Mouse (Mus musculus) A20 (cell line): ENCODE measurements around the gene Aldh6a1.

Experiments
- DNase-seq: peaks from one replicate; pipeline ENCODE4 v3.0.0-alpha.2; 2011; ENCODE audit warnings: low read depth, low spot score

Gene Aldh6a1

GRCm38 (mm10) chr12:84408819-84409507 lies 41.8 kb downstream of the Aldh6a1 start, which contains the start of the genes Entpd5 and Bbof1:
Entpd5 (minus strand) TSS chr12:84409029.
Bbof1 (plus strand) TSS chr12:84409071.
- DNase-seq: peak; percentile 91

- peak; percentile 90 for DNase-seq
These were observed 42.7 kb downstream of the Aldh6a1 start for GRCm38 (mm10) chr12:84407874-84408818.

GRCm38 (mm10) chr12:84407259-84407658 lies 43.5 kb downstream of the Aldh6a1 start:
- peak; percentile 21 for DNase-seq

GRCm38 (mm10) chr12:84404541-84404940 lies 46.3 kb downstream of the Aldh6a1 start:
- no peak for DNase-seq

- no peak for DNase-seq
These were observed 47.9 kb downstream of the Aldh6a1 start for GRCm38 (mm10) chr12:84402923-84403322.

GRCm38 (mm10) chr12:84400653-84401052 lies 50.2 kb downstream of the Aldh6a1 start:
- DNase-seq: no peak

- DNase-seq: no peak
These were observed 50.7 kb downstream of the Aldh6a1 start for GRCm38 (mm10) chr12:84400068-84400467.

- DNase-seq: no peak
These were observed 51.1 kb downstream of the Aldh6a1 start for GRCm38 (mm10) chr12:84399663-84400062.

GRCm38 (mm10) chr12:84399135-84399534 lies 51.7 kb downstream of the Aldh6a1 start:
- DNase-seq: no peak

- no peak for DNase-seq
These were observed 52.2 kb downstream of the Aldh6a1 start for GRCm38 (mm10) chr12:84398629-84399028.

GRCm38 (mm10) chr12:84397685-84398084 lies 53.1 kb downstream of the Aldh6a1 start:
- no peak for DNase-seq

- no peak for DNase-seq
These were observed 53.7 kb downstream of the Aldh6a1 start for GRCm38 (mm10) chr12:84396947-84397679.

GRCm38 (mm10) chr12:84393847-84394246 lies 57.0 kb downstream of the Aldh6a1 start:
- no peak for DNase-seq

- DNase-seq: no peak
These were observed 58.1 kb downstream of the Aldh6a1 start for GRCm38 (mm10) chr12:84392681-84393080.

- no peak for DNase-seq
These were observed 60.5 kb downstream of the Aldh6a1 start for GRCm38 (mm10) chr12:84390336-84390735.

- peak; percentile 67 for DNase-seq
These were observed 61.9 kb downstream of the Aldh6a1 start for GRCm38 (mm10) chr12:84388774-84389400.

GRCm38 (mm10) chr12:84388097-84388496 lies 62.7 kb downstream of the Aldh6a1 start:
- no peak for DNase-seq

GRCm38 (mm10) chr12:84385408-84385807 lies 65.4 kb downstream of the Aldh6a1 start:
- no peak for DNase-seq

GRCm38 (mm10) chr12:84384644-84385081 lies 66.1 kb downstream of the Aldh6a1 start:
- DNase-seq: no peak

- no peak for DNase-seq
These were observed 68.4 kb downstream of the Aldh6a1 start for GRCm38 (mm10) chr12:84382369-84382768.
